Mouse (Mus musculus) stomach, embryonic 16.5 days (tissue): ENCODE measurements around the gene Ntf3. TPM values are rescaled to one million over a fixed set of nuclear protein-coding genes. Genes with fewer than 3 reads are reported as not detected.

ENCODE experiments used
- ATAC-seq: fragments of 200-750 bp; cut with Nextera tagmentation; 2 replicates; pipeline ENCODE4 v1.8.0; 2017; ENCODE audit warnings: moderate number of reproducible peaks, moderate TSS enrichment; ENCODE audit not compliant: insufficient read depth, low FRiP score
- H3K27ac ChIP-seq: fragments of 300-500 bp; sonication (generic); 2 replicates; pipeline ENCODE4 v1.5.1; 2014; ENCODE audit warnings: low read length
- H3K27me3 ChIP-seq: fragments of 300-500 bp; sonication (generic); 2 replicates; pipeline ENCODE4 v1.6.1; 2014; ENCODE audit warnings: low read length, control low read depth, mixed read lengths; ENCODE audit not compliant: control insufficient read depth, insufficient read depth
- H3K36me3 ChIP-seq: fragments of 300-500 bp; sonication (generic); 2 replicates; pipeline ENCODE4 v1.6.1; 2014; ENCODE audit warnings: low read length; ENCODE audit not compliant: control insufficient read depth, insufficient read depth
- H3K4me1 ChIP-seq: fragments of 300-500 bp; sonication (generic); 2 replicates; pipeline ENCODE4 v1.6.1; 2014; ENCODE audit warnings: low read length, control low read depth, mixed read lengths; ENCODE audit not compliant: control insufficient read depth, insufficient read depth
- H3K4me2 ChIP-seq: fragments of 300-500 bp; sonication (generic); 2 replicates; pipeline ENCODE4 v1.6.1; 2014; ENCODE audit warnings: low read depth, low read length, mixed read lengths
- H3K4me3 ChIP-seq: fragments of 300-500 bp; sonication (generic); replicated peaks from 2 replicates; pipeline ENCODE4 v1.5.1; 2014; ENCODE audit warnings: mild to moderate bottlenecking, low read length
- H3K9ac ChIP-seq: fragments of 300-500 bp; sonication (generic); 2 replicates; pipeline ENCODE4 v1.6.1; 2014; ENCODE audit warnings: low read length
- H3K9me3 ChIP-seq: fragments of 300-500 bp; sonication (generic); replicated peaks from 2 replicates; pipeline ENCODE4 v1.6.1; 2016; ENCODE audit warnings: low read length, control low read depth; ENCODE audit not compliant: control insufficient read depth
- WGBS: fragments of 180-500 bp; shearing (Covaris S2); extraction: QIAGEN DNeasy Blood & Tissue Kit; methylation state at CpG from one replicate; pipeline ENCODE4 v1.1.7; 2014; 5-methylcytosine and 5-hydroxymethylcytosine counted together
- polyA plus RNA-seq: library from polyadenylated mRNA; unstranded; fragments of >200 nt; fragmentation: Nextera tagmentation; extraction: Ambion mirVana; gene quantifications from 2 replicates; pipeline ENCODE4 v1.2.1, GENCODE M21; 2015

Gene Ntf3
- polyA plus RNA-seq, 1 experiment from 2014 or later: 9.0 TPM

DNA sequence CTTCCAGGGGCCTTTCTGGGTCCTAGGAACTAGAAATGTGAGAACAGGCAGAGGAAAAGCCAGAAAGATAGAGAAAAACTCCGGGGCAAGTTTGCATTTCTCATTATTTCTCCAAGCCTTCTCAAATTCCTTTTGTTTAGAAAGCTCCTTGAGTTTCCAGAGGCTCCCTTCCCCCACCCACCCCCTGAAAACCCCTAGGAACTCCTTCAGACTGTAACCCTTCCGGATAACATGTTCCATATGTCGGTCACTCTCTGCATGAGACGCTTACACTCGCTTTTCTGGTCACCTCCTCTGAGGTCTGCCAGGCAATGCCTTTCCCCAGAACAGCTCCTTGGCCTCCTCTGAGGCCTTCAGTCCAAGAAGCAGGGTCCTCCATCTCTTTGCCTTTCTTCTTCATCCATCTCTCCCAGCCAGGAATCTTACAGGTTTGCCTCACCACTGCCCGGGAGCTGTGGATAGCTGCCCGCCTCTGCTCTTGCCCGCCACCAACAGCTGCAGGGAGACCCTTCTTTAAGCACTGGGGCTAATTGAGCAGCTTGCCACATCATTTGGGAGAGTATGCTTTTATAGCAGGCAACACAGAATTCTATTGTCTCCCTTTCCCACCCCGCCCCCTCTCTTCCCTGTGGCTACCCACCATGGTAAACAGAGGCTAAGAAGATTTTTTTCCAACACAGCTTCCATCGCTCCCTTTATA is 51.6 kb downstream of the Ntf3 start:
- Histone ChIP-seq H3K27me3 (no peaks in the 10 kb centered on the region), H3K4me1 (peaks cover 32% of the 10 kb centered on the region), H3K9me3 (no peaks in the 10 kb centered on the region), H3K9ac (no peak overlapping the region), H3K4me3 (no peak overlapping the region), H3K4me2 (no peak overlapping the region), H3K36me3 (no peaks in the 10 kb centered on the region), H3K27ac (peak overlapping the region; percentile 78)
- ATAC-seq: no peak
- 43% methylated on average over 10 of the region's 10 CpGs for WGBS

DNA sequence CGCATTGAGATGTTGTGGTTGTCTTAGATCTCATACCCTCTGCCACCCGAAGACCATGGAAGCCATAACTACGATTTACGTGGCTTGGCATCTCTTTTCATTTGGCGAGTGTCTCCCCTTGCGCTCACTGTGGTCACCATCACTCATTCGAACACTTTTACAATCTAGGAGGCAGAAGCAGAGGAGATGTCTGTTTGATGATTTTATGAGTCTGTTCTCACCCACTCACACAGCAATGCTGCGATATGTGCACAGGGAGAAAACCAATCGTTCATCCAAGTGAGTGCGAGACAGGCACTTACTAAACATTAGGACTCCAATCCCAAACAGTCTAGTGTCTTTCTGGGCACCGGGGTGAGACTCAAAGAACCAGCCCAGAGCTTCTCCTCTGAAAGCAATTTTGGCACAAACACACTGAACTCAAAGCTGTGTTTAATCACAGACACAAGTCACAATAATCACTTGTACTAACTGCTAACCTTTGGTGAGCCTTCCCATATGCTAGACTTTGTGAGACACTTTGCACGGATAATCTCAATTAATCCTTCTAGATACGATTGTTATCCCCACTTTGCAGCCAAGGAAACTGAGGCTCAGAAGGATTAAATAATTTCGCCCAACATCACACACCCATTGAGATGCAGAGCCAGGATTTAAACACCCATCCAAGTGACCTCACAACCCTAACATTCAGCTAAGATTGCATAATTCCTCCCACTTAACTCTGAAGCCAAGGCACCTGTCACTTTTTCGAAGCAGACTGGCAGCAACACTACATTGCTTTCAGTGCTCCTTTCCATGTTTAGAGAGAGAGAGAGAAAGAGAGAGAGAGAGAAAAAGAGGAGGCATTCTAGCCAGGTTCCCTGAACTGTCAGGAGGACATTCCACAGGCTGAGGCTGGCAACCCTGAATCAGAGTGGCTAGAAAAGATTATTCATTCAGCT is 55.5 kb downstream of the Ntf3 start:
- H3K4me3 ChIP-seq: no peak overlapping the region
- H3K27ac ChIP-seq: no peak overlapping the region
- 64% methylated on average over 15 of the region's 15 CpGs for WGBS
- no peaks in the 10 kb centered on the region for H3K36me3 ChIP-seq
- H3K27me3 ChIP-seq: no peaks in the 10 kb centered on the region
- H3K4me2 ChIP-seq: no peak overlapping the region
- no peak overlapping the region for H3K9ac ChIP-seq
- no peak for ATAC-seq
- no peaks in the 10 kb centered on the region for H3K9me3 ChIP-seq
- peaks cover 19% of the 10 kb centered on the region for H3K4me1 ChIP-seq

DNA sequence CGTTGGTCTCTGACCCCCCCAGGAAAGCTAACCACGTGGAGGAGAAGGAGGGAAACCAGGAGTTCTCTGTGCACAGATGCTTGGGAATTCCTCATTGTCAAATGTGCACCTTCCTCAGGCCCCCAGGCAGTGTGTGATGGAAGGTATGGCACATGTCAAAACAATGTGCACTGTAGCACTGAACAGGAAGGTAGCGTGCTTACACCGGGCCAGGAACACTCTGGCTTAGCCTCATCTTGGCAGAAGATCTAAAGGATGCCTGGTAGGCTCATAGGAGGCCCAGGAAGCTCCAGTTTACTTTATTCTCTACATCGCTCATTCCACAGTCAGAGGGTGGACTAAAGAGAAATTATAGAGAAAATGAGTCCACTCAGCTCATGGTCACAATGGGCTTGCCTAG is 57.5 kb downstream of the Ntf3 start:
- H3K27ac ChIP-seq: no peak overlapping the region
- no peak overlapping the region for H3K4me2 ChIP-seq
- H3K9me3 ChIP-seq: no peaks in the 10 kb centered on the region
- ATAC-seq: peak; percentile 64; the same call in 1 of the 2 replicates
- H3K4me1 ChIP-seq: no peaks in the 10 kb centered on the region; the same call in 1 of the 2 replicates
- 57% methylated on average over 5 of the region's 5 CpGs for whole genome bisulfite sequencing
- H3K4me3 ChIP-seq: no peak overlapping the region
- no peaks in the 10 kb centered on the region for H3K27me3 ChIP-seq
- H3K36me3 ChIP-seq: no peaks in the 10 kb centered on the region
- no peak overlapping the region for H3K9ac ChIP-seq

DNA sequence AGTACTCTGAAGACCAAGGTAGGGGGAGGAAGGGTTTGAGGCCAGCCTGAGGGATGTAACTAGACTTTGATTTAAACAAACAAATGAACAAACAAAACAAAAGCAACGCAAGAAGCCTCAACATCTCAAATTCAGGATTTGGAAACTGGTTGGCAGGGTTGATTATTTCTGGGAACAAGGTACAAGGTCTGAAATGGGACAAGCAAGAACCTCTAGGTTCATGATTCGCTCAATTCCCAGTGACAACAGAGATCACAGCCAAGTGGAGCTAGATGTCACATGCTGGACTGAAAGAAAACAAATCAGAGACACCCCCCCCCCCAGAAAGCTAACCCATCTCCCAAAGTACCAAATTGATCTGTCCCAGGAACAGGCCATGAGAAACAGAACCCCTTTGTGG is 57.9 kb downstream of the Ntf3 start:
- H3K9ac ChIP-seq: no peak overlapping the region
- ATAC-seq: no peak
- WGBS: 82% methylated on average over 2 of the region's 2 CpGs
- no peak overlapping the region for H3K4me2 ChIP-seq
- H3K4me3 ChIP-seq: no peak overlapping the region
- no peaks in the 10 kb centered on the region for H3K9me3 ChIP-seq
- no peaks in the 10 kb centered on the region for H3K36me3 ChIP-seq
- H3K27ac ChIP-seq: no peak overlapping the region
- H3K4me1 ChIP-seq: no peaks in the 10 kb centered on the region
- H3K27me3 ChIP-seq: no peaks in the 10 kb centered on the region

DNA sequence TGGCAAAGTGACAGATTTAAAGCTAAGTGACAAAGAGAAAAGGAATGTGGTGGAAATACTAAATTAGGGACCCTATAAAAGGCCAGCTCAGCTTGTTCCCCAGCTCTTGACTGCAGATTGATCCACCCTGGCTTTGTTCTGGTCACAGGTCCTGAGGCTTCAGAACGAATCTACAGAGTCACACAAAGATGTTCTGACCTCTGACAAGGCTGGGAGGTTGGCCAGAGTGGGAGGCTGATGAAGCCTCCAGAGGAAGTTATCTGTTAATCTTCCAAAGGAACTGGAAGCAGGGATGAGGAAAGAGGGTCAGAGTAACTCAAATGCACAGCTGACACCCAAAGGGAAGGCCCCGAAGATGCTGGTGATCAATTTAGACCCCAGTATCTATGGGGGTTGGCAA is 59.3 kb downstream of the Ntf3 start:
- Histone ChIP-seq H3K4me2 (no peak overlapping the region), H3K4me3 (no peak overlapping the region), H3K27me3 (no peaks in the 10 kb centered on the region), H3K36me3 (no peaks in the 10 kb centered on the region), H3K9ac (no peak overlapping the region), H3K27ac (no peak overlapping the region), H3K9me3 (no peaks in the 10 kb centered on the region), H3K4me1 (no peaks in the 10 kb centered on the region)
- 60% methylated on average over 2 of the region's 2 CpGs for whole genome bisulfite sequencing
- ATAC-seq: no peak

DNA sequence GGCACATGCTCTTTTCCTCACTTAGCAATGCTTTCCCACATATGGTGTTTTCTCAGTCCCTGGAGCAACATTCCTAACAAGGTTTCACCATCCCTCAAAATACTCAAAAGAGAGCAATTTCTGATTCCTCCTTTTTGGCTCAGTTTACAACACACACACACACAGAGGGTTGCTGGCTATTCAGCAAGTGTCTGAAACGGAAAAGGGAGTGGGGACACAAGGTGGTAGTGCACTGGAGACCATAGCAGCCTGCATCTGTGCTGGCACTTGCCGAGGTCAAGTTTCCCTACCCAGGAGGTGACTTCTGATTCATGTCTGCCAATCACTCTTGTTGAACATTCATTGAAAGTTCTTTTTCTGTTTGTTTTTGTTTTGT is 59.9 kb downstream of the Ntf3 start:
- WGBS: 77% methylated on average over 2 of the region's 2 CpGs
- H3K36me3 ChIP-seq: no peaks in the 10 kb centered on the region
- H3K4me1 ChIP-seq: no peaks in the 10 kb centered on the region
- H3K9me3 ChIP-seq: no peaks in the 10 kb centered on the region
- no peak for ATAC-seq
- H3K9ac ChIP-seq: no peak overlapping the region
- H3K4me2 ChIP-seq: no peak overlapping the region
- no peaks in the 10 kb centered on the region for H3K27me3 ChIP-seq
- no peak overlapping the region for H3K27ac ChIP-seq
- H3K4me3 ChIP-seq: no peak overlapping the region

DNA sequence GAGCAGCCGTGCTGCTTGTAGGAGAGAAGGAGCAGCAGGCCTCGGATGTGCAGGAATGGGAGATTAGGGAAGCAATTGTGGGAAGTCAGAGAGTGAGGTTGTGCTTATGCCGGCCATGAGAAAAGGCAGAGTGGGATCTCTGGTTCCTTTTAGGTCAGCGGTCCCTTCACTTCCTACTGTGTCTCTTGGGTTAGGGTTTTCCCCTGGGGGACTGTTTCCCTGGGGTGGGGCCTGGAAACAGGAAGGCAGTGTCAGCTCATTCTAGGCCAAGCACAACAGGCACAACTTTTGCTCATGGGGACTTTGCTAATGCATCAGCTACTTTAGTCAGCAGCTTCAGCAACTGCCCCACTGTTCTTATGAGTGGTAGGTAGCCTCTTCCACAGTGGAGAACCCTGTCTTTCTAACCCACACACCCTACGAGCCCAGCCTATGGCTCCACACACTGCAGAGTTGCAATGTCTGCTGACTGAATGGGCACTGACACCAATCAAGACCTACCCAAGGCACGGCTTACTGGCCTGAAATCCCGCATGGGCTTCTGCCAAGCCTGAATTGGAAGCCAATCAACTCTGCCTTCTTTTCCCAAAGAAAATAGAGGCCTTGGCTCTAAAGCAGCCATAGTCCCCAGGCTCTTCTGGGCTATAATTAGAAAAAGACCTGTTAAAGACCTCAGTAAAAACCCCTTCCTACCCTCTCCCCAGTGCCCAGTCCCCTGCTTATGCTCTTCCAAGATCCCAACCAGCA is 60.5 kb downstream of the Ntf3 start:
- Histone ChIP-seq H3K36me3 (no peaks in the 10 kb centered on the region), H3K9me3 (no peaks in the 10 kb centered on the region), H3K4me1 (no peaks in the 10 kb centered on the region), H3K9ac (no peak overlapping the region), H3K4me3 (no peak overlapping the region), H3K27me3 (no peaks in the 10 kb centered on the region), H3K4me2 (no peak overlapping the region), H3K27ac (no peak overlapping the region)
- 76% methylated on average over 7 of the region's 7 CpGs for WGBS
- no peak for ATAC-seq

DNA sequence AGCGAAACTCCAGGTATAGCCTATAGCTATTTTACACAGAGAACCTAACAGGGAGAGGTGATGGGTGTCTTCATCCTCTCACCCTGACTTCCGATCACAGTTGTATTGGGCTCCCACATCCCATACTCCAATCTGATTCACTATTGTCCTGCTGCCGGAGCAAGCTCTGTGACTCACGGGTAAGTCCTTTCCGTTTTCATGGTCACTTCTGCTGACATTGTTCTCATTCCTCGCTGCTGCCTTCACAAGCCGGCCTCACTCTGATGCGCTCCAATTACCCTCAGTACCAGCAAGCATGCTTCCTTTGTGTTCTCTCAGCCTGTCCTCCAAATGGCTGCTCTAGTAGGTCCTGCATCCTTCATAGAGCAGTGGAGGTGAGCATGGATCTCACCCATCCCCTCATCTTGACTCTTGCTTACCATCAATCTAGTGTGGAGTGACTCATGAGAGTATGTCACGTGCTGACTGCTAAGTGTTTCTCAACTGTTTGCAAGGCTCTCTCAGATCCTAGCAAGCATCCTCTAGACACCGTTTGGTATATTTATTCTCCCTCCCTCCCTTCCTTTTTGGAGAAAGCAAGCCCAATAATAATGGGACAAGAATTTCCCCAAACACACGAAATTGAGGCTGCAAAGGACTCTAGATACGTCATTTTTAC is 61.5 kb downstream of the Ntf3 start:
- Histone ChIP-seq H3K4me2 (no peak overlapping the region), H3K27me3 (no peaks in the 10 kb centered on the region), H3K27ac (no peak overlapping the region), H3K4me3 (no peak overlapping the region), H3K4me1 (no peaks in the 10 kb centered on the region), H3K9me3 (no peaks in the 10 kb centered on the region), H3K9ac (no peak overlapping the region), H3K36me3 (no peaks in the 10 kb centered on the region)
- ATAC-seq: no peak
- WGBS: 79% methylated on average over 12 of the region's 12 CpGs
